Mouse (Mus musculus) ES-CJ7 (cell line): ENCODE data around the gene F830045P16Rik.

Source experiments
- DNase-seq: peaks from one replicate; pipeline ENCODE4 v3.0.0; 2011; ENCODE audit warnings: low read depth, low spot score

The F830045P16Rik gene

DNA sequence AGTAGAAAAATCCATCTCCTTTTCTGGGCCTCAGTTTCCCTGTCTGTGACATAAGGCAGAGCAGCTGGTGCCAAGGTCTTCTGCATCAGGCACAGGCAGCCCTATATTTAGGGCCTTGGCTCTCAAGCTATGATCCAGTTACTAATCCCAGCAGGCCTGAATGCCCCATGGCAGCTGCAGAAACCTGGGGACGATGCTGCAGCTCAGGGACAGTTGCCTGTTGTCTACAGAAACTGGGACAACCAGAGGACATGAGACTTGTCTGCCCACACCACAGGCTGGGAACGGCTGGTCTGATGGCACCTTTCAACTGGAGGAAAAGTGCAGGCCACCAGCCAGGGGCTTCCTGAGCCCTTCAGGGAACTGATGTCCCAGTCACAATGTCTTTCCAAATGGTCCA is at the start of gene F830045P16Rik:
TSS of gene F830045P16Rik (minus strand) at position 226 of the 400 bp plus-strand sequence.
- no peak for DNase-seq

DNA sequence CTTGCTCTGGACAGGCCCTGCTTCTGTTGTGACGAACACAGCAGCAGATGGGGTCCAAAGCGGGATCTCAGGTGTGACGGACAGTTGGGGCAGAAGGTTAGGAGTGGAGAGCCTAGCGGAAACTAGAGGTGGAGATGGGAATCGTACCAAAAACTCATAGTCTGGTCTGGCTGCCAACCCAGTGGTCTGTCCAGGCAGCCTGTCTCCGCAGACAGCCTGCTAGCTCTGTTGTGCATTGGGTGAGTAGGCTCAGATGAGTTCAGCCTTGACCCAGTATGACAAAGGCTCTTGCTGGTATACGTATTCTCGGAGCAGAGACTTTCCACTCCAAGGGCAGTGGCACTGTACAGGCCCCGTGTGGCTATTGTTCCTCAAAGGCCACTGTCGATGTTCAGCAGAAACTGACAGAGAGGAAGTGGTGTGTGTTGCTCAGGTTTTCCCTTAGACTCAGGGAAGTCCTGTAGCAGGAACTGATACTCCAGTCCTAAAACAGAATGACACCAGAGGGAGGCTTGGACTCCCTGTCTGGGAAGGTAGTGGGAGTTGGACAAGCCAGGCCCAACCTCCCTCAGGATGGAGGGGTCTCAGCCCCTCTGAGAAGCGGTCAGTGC is 49.6 kb upstream of the F830045P16Rik start:
- no peak for DNase-seq

DNA sequence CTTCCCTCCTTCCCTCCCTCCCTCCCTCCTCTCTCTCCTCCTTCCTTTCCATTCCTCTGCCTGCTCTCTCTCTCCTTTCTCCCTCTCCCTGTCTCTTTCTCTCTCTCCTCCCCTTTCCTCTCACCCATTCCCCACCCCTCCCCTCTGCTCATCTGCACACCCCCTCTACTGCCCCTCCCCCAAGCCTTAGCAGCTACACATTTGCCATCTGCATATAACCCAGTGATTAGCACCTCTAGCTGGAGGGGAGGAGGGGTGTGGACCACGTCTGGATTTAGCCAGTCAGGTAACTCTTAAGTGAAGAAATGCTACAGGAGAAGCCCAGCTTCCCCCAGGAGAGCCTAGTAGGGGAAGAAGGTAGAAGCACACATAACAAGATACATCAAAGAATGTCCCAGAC is 48.5 kb upstream of the F830045P16Rik start:
- peak; percentile 79 for DNase-seq

- DNase-seq, result no peak
Measured at GRCm38 (mm10) chr2:129582261-129582660, 45.9 kb upstream of the F830045P16Rik start.

DNA sequence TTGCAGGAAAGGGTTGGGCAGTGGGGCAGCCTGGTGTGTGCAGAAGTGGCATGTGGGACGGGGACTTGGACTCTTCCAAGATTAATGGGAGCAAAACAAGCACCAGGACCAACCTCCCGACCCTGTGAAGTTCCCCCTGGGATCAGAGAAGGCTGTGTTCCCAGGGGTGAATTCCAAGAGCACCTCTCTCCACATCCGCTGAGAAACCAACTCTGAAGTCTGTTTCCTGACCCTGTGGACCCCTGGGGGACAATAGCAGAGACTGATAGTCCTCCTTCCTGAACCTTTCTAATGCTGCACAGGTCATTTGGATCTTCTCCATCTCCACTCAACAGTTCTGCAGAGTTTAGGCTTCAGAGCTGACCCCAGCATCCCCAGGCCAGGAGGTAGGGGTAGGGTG is 45.4 kb upstream of the F830045P16Rik start:
- no peak for DNase-seq

DNA sequence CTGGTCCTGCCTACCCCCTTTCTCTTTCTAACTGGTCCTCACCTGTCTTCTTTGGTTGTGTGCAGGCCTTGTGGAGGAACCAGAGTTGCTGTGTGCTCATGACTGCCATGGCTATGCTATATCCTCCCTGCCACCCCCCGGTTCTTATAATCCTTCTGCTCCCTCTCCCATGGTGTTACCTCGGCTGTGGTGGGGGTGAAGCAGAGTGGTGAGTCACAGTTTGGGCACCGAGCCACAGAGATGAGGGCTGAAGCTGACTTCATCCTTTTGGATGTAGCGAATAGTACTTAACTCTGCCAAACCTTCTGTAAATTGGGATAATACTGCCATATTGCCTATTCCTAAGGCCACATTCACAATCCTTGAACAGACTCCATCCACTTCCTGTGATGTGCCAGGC is 44.3 kb upstream of the F830045P16Rik start:
- no peak for DNase-seq

- DNase-seq, result no peak
Measured at GRCm38 (mm10) chr2:129576611-129577447, 40.4 kb upstream of the F830045P16Rik start.

DNA sequence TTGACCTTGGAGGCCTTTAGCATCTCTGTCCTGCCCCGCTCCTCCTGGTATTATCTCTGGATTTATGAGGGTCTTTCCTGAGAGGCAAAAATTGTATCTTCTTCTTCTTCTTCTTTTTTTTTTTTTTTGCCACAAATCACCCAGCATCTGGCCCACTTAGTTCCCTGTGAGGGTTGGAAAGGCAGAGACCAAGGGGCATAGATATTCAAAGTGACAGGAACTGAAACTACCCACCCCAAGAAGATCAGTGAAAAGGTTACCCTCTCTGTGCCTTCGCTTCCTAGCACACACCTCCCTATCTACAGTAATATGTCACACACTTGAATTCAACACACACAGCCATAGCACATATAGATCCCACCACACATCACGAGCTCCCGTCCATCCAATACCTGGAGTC is 38.7 kb upstream of the F830045P16Rik start:
- no peak for DNase-seq

DNA sequence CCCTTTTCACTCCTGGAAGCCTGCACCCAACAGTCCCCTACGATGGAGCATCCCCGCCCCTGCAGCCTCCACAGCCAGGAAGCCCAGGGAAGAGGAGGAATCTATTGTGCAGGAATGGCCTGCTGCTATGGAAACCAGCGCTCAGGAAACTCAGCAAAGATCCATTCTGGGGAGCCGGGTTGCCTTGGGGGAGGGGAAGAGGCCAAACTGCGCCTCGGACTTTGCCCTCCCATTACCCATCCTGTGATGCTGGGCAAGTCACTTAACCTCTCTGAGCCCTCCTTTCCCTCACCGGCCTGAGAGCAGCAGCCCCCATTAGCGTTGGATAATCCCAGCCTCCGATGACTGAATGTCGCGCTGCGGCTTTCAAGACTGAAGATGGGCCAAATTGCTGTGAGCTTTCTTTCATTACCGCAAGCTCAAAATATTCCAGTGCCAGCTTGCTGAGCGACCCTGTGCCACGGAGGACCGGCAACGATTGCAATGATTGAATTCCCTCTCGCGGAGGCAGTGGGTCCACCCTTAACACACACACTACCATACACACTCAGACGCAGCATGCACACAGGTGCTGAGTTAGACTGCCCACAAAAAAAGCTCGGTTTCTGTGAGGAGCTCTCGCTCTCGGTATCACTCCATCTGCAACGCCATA is 38.1 kb upstream of the F830045P16Rik start:
- DNase-seq, result peak; percentile 70

- DNase-seq, result peak; percentile 36
Measured at GRCm38 (mm10) chr2:129573701-129574273, 37.4 kb upstream of the F830045P16Rik start.

- DNase-seq, result no peak
Measured at GRCm38 (mm10) chr2:129569556-129569955, 33.2 kb upstream of the F830045P16Rik start.

DNA sequence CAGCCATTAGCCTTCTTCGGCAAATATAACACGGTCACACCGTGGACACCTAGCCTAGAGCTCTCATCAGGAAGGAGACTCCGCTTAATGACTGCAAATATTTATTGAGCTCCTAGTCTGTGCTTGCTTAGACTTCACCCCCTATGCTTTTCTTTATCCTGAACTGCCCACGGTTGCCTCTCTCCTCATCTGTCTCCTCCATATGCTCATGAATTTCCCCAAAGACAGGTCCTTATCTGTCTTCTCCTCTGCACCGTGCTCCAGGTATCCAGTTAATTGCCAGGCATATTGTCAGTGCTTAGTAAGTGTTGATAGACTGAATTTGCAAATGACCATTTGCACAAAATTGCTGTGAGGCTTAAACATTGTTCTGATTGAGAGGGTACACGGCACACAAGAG is 32.7 kb upstream of the F830045P16Rik start:
- DNase-seq, result no peak

GRCm38 (mm10) chr2:129563944-129564709 is 27.7 kb upstream of the F830045P16Rik start:
- DNase-seq, result no peak

DNA sequence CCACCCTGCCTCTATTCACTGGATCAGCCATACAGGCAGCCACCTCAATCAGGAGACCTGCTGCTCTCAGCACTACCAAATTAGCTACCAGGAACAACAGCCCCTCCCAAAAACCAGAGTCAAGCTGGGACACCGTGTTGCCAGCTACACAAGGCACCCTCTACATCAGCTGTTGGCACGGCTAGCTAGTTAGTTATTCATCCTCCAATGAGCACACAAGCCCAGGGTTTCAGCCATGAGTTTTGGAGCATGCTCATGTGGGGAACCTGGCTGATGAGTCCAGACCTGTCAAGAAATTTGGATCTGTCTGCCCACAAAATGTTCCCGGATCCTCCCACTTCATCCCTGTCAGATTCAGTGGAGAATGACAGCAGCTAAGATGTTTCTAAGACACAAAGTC is 25.4 kb upstream of the F830045P16Rik start:
- DNase-seq, result no peak

DNA sequence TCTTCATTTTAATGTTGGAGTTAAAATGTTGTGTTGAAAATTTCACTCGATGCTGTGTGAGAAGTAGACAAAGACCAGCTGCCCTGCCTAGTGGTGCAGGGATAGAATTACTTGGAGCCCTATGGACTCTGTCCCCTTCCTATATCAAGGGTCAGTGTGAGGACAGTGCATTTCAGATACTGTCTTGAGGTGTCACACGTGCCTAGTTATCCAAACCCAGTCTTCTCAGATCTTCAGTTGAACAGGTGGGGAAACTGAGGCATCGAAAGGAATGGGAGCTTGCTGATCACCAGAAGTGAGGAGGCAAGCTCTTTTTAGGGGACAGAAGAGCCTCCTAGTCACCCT is 22.4 kb upstream of the F830045P16Rik start:
- no peak for DNase-seq

DNA sequence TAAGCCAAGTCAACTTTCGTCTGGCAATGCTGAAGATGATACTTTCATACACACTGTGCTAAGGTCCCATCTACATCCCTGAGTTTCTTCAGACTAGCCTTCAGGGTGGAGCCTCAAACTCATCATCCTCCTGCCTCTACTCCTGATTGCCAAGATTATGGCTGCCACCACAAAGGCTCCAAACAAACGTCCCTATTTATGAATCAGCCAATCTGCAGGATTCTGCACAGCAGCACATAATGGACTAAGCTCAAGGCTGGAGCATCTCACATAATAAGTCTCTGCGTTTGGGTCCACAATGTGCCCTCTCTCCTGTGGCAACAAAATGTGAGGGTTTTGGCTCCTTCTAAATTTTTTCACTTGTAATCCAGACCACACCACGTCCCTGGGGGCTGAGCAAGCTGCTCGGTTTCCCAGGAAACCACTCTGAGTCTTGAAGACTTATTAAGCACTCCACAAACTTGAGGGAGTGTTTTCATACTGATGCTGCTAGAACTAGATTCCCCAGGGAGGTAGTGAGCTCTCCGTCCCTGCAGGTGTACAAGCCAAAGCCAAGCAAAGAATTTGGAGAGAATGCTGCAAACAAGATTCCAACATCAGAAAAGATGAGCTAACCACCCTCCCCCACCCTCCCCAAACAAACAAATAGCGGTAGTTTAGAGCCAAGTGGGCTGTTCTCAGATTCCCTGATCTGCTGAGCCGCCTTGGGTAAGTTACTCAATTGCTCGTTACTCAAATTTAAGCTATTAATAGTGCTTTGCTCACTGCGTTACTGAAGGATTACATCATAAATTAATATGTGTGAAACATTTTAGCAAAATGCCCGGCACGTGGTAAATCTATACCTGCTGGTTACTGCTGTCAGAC is 21.8 kb upstream of the F830045P16Rik start:
- DNase-seq, result no peak

- DNase-seq, result no peak
Measured at GRCm38 (mm10) chr2:129556081-129556480, 19.7 kb upstream of the F830045P16Rik start.

GRCm38 (mm10) chr2:129550781-129551180 is 14.4 kb upstream of the F830045P16Rik start:
- no peak for DNase-seq

- no peak for DNase-seq
Measured at GRCm38 (mm10) chr2:129549537-129550135, 13.2 kb upstream of the F830045P16Rik start.

- no peak for DNase-seq
Measured at GRCm38 (mm10) chr2:129546772-129547171, 10.4 kb upstream of the F830045P16Rik start.
